Mouse (Mus musculus): ENCODE measurements at regions not wholly inside any gene's neighbourhood (a gene's known extent, or its start where the extent isn't known, plus 50 kb on each side); places are given as distances from the start of the nearest gene placed in this dataset.

DNA sequence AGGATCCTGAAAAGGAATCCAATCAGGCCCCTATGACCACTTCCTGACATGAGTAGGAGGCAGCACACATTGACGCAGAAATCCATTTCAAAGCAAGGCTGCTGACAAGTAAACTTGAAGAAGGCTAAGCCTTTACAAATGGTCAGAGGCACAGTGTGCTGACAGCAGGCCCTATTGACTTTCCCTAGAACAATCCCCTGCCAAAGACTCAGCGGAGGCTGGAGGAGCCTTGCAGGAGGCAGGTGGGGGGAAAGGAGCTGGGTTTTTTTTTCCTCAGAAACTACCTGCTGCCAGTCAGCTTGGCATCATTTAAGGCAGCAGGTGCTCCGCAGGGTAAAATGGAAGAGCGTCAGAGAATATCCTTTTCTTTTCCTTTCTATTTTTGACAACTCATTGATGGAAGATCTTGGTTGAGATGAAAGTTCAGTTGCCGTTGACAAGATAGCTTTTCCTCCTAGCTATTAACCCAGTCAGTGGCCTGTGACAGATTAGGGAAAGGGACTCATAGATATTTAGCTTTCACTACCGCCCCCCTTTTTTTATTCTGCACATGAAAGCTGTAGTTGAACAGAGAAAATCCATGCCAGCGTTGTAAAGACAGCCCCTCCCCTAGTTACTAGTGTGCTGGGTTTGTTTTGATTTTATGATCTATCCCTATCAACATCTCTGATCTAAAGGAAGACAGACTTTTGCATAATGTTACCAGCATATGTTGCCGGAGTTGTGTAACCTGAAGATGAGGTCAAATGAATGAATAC lies 210.6 kb downstream of the Csnka2ip start:
- CTCF ChIA-PET, result no interaction called here

DNA sequence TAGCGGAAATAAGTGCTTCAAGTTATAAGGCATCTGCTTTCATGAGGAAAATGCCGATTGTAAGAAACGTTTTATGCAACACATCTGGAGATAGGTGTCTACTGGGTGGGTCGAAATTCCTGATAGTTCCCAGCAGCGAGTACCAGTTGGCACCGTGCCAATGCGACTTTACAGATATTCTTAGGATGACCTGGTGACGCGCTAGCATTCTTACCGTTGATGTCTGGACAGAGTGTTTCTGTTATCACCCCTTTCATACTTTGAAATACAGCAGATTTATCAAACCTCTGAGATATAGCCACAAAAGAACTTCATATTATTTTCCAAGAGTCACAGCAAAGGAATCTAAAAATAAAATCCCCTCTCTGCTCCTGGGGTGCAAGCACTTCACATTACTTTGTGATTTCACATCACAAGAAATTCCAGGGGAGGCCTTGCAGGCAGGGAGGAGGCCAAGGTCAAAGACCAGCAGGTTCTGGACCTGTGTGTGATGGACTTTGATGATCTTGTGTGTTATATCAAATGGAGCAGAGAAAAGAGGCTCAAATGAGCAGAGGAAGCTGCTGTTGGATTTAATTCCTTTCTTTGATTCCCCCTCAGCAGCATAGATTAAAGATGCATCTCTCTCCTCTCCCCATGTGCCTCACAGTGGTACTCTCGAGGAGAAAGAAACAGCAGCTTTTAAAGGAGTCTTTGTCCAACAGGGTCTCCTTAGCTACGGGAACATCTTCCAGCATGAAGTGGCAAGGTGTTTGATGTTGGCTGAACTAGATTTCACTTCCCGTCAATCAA lies 233.4 kb downstream of the Csnka2ip start:
- CTCF ChIA-PET, result no interaction called here

DNA sequence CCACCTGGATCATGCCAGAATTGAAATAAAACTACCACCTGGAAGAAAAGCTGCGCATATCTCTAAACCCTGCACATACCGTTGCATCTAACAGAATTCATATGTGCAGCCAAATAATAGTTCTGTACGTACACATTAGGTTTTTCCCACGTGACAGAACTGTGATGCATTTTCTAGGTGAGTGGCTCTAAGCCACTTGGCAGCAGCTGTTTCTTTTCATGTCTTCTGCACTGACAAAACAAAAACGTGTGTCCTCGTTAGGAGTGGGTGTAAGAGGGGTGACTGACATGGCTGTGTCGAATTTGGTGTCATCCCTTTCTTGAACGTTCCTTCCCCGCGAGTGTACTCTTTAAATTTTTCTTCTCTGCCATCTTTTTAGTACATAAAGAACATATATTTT lies 254.3 kb downstream of the Csnka2ip start:
- CTCF ChIA-PET, result no interaction called here

DNA sequence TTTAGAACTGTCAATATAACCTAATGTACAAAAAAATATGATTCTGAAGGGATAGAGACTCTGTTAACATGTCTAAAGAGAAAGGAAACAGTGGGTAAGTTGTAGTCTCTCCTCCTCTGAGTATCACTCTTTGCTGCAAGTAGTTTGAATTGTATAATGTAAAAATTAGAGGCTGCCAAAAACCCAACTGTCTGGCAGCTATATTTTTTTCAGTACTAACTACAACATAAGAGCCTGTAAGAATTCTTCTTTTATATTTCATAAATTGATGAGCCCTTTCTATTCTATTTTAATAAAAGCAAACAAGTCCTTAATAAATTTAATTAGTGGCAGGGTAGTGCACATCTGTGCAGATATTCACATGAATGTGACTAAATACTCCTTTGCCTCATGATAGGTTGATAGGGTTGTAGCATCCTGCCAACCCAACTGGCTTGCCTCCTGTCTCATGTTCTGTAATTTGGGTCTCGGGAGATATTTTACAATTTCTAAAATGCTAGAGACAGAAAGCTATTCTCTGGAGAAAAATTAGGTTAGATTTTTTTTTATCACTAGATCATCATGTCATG lies 269.2 kb downstream of the Csnka2ip start:
- CTCF ChIA-PET, result no interaction called here

DNA sequence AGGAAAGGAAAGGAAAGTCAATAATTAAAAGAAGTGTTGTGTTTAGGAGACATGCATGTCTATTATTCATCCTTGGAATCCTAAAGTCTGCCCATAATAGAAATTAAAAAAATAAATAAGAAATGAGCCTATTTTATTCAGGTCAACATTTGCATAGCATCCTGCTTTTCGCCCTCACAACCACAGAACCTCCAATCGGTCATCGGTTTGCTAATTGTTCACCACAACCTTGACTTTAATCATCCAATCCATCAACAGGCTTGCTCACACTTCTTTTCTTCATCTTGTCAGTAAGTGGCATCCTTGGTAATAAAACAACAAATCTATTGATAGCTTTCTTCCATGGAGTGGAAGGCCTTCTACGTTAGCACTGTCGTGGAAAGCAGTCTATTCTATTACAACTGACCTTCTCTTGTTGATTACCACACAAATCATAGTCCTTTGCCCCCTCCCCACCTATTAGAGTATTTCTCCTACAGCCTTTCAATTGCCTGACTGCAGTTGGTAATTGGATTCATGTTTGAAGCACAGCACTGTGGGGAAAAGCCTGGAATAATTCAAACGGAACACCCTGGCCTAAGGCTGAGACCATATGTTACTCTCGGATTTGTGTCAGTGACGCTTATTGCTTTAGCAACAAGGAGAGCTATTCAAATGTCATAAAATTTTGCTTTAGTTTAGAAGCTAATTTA lies 269.9 kb downstream of the Csnka2ip start:
- CTCF ChIA-PET, result no interaction called here

DNA sequence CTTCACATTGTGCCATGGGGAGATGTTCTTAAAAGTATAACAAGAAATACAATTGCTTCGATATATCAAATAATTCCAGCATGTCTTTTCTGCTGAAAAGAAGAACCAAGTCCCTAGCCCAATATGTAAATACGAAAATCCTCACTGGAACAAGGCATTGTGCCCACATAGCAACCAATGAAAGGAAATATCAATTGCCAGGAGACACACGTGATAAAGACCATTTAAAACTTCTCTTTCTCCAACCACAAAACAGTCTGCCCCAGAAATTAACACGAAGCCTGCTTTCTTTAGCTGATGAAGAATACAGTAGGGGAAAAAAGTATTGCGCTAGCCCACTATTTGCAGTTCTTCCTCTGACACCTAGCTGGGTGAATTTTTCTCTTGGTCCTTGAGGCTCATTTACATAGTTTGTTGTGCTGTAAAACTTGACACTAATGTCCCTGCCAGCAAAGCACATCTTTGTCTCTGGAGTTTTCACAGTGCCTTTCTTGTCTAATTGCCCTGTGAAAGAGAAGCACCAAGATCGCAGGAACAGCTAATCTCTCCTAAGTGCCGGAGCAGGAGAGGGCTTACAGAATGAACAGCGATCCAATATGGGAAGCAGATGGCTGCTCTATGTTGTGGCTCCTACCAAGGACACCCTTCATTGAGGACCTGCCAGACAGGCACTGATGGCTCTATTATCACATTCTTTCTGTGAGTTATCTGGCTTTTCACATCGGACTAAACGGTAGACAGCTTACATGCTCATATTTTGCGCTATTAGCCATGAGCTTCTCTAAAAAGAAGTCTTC lies 272.7 kb downstream of the Csnka2ip start:
- CTCF ChIA-PET, result interaction anchor here (0.7 kb wide), 1 partner anchor 10 kb away, joined by 4 read pairs; no protein-coding TSS in a partner anchor

DNA sequence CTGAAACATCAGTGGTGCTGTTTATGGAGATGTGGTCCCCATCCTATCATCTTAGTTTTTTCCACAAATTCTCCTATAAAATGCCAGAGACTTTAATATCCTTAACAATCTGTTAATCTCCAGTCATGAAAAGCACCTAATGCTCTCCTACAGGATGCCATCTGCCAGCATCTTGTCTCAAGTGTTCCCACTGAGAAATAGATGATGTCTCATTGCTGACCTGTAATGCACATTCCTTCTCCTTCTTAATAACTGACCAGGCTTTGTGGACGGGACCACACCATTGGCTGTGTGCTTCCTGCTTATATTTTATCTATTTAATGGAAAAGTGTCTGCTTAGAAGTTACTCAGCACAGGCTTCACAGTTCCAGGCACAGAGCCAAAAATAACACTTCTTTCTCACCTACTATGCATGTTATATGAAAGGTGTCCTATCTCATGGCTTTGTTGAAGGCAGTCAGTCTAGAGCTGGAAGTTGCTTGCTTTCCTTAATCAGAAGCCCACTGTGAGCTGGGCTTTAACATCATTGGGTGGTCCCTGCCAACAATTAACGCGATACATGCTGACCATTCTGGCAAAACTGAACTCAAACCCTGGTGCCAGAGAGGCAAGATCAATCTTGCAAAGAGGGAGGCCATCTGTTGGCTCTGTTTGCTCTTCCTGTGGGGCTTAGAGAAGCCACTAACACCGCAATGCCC lies 283.3 kb downstream of the Csnka2ip start:
- CTCF ChIA-PET, result interaction anchor here (1.3 kb wide), 1 partner anchor 11 kb away, joined by 4 read pairs; no protein-coding TSS in a partner anchor

DNA sequence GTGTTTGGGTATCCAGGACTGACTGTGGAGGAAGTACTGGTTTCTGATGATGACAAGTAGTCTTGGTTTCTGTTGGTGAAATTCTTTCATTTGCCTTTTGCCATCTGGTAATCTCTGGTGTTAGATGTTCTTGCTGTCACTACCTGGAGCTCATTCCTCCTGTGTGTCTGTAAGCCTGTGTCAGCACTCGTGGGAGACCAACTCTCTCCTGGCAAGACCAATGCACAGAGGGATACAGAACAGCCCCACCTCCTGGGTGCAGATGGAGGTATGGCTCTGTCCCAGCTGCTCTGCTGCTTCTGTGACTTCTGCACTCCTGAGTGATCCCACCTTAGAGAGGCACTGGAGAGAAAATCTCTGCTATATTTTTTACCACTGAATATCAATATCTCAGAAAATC lies 285.4 kb downstream of the Csnka2ip start:
- CTCF ChIA-PET, result no interaction called here

DNA sequence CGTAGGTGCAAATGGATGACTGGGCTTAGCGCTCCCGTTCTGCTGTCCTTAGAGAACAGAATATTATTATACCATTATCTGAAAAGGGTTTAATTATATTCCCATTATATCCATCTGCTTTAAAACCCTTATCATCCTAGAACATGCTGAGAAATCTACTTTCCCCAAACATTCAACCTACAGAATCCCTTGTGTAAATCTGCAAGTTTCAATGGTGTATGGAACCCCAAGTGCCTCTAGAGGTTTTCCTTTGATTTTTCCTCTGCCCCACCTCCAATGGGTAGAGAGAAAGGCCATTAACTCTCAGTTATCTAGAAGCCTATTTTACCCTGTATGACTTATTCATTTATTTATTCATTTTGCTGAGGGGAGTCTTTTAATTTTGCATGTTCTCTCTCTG lies 308.7 kb downstream of the Csnka2ip start:
- CTCF ChIA-PET, result no interaction called here

DNA sequence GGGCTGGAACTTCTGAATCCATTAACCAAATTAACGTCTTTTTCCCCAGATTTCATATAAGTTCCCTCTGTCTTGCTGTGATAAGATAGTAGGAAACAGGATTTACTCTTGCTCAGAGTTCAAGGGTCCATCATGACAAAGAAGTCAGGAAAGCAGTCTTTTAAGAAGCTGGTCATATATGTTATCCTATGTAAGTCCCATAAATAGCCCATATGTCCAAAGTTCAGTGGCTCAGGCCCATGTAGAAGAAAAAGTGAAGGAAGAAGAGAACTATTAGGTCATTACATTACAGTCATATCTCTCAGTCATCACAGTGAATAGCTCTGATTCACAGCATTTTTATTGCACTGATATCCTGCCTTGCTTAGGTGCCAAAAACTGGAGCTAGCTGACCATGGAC lies 316.9 kb downstream of the Csnka2ip start:
- CTCF ChIA-PET, result no interaction called here

DNA sequence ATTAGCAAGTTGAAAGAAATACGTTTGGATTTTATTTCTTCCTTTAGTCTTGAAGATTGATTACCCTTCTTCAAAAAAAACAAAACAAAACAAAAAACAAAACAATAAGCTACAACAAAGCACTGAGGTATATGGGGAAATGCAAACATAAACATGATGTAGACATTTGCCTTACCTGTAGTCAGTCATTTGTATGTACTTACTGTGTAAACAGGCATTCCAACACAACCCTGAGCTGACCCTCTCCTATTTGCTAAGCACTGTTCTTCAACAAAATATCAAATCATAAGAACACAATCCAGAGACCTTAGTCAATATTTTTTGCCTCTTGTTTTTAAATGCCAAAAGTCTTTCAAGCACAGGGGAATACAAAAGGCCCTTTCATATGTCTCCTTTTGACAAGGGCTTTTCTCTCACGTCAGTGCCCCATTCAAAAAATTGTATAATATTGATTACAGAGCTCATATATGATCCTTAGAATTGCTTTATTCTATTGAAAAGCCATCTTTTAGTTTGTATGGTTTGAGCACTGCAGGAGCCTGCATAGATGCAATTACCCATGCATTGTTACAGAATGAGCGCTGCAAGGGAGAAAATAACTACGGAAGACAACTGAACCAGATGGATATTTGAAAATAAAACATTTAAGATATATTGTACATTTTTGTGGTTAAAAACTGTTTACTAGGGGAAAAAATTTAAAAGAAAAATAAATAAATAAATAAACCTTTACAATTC lies 326.2 kb downstream of the Csnka2ip start:
- CTCF ChIA-PET, result no interaction called here

DNA sequence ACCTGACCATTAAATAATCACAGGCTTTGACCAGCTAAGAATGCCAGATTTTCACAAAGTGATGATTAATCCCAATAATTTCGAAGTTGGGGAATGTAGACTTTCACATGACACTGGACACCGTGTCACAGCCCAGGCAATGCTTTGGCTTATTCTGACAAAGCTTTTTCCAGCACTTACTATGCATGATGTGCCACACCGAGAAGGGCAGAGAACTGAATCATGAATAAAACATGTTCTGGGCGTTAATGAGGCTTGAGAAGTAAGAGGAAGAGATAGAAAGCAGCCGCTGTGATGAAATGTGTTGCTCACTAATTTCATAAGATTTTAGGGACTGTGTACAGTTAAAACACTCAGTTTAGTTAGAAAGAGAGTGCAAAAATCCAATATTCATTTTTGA lies 326.8 kb downstream of the Csnka2ip start:
- CTCF ChIA-PET, result no interaction called here

DNA sequence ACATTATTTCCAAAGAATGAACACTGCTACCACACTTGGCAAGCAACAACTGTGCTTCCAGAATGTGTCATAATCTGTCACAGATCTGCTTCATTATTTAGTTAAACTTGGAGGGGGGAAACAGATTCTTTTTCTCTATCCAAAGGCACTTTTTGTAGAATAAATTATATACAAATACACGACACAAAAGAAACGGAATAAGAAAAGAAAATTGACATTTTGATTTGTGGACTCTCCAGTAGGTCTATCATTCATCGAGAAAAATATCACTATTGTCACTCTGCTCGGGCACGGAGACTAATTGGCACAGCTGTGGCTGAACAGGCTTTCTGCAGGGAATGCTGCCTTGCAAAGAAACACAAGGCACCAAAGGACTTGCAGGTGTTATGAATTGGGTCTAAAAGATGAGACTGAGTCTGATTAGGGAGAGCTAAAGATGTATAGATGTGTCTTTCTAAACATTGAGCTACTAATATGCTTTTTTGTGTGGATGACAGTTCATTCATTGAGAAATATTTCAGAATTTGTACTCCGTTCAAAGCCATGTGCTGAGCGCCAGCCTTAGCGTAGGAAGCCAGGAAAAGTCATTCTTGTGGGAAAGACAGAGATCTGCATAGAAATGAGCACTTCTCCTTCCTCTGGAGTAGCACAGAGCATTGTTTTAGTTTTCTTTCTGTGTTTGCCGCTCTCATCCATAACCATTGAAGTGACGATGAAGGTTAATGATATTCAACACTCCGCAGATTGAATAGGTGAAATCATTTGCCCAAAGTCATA lies 337.1 kb downstream of the Csnka2ip start:
- CTCF ChIA-PET, result no interaction called here

DNA sequence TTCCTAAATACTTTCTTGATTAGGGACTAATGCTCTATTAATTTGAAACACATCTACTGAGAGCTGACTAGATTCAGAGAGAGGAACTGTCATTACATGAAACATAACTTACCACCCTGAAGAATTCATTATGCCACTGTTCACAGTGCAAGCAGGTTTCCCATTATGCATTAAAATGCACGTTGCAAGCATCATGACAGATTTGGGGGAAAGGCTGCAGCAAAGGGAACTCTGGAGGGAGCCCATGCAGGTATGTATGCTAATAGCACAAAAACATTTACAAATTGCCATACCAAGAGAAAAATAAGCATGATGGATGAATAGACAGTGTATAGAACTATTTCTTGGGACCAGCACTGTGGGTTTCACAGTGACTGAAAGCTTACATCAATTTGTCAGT lies 351.1 kb downstream of the Csnka2ip start:
- CTCF ChIA-PET, result no interaction called here

DNA sequence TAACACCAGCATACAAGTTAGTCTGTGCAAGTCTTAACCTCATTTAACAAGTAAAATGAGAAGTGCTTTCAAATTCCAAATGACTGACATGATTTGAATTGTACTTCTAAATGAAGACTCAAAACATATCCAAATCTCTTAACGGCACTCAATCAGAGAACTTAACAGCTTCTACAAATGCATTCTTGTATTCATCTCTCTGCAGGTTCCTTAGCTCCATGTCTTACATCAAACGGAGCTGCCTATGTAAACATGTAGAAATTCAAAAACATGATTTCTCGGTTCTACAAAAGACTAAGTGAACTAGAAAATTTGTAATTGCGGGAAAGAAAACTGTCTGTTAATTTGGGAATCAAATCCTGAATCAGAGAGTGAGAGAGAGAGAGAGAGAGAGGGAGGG lies 353.5 kb downstream of the Csnka2ip start:
- CTCF ChIA-PET, result no interaction called here

DNA sequence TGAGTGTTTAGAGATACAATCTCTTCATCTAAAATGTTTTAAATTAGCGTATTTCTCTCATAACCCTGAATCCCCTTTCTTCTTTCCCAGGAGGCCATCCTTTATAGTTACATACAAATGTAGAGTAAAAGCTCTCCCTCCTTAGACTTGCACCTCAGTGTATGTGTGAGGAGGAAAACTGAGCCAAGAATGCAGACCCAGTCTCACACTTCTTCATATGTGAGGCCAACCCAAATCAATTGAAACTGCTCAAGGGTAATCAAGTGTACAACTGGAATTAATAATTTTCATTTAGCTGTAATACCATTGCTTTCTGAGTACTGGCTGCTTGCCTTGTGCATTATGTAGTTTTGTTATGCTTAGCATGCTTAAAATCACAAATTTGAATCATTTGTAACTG lies 356.3 kb downstream of the Csnka2ip start:
- CTCF ChIA-PET, result no interaction called here

DNA sequence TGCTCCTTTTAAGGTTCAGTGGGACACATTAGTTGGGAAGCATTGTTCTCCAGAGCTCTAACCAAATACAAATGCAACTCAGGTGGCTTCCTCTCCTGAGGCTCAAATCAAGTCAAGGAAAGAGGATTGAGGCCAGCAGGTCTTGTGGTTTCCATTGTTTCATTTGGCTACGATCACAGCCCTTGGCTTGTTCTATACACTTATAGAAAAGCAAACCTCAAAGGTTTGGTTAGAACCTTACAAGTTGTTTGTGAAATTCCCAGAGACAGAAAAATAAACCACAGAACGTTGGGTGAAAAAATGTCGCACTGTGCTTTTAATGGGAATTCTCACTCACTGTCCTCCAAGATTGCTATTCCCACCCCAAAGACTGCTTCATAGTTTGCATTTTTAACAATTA lies 360.4 kb upstream of the Epha3 start:
- CTCF ChIA-PET, result no interaction called here

DNA sequence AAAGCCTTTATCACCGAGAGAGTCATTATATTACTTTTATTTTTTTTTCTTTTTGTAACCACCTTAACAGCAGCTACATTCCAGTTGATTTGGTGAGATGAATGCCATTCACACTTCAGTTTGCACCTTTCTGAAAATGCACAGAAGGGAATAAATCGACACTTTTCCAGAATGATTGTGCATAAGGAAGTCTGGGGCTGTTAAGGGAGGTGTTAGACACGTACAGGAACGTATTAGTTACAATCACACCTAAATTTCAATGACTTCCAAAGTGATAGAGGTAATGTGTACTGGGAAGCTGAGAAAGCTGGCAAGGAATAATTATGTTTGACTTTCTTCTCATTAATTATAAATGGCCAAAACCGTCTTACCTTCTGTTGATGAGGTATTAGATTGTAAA lies 352.7 kb upstream of the Epha3 start:
- CTCF ChIA-PET, result no interaction called here

DNA sequence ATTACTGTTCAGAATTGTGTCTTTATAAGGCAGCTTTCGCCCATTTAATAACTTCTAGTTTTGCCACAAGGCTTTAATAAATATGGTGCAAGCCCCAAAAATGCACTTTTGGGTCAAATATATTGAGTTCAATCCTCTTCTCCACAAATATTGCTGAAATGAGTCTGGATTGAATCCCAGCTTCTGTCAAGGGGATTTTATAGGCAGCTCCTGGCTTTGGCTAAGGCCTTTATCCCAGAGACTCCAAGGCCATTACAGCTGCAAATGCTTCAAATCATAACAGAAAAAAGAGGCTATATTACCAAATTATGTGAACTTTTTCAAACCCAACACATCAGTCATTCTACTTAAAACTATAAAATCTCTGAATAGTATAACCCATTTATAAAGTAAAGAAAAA lies 347.9 kb upstream of the Epha3 start:
- CTCF ChIA-PET, result no interaction called here
